Mouse (Mus musculus): Measurements from ENCODE around the gene Frmd8.

The Frmd8 gene

GRCm38 (mm10) chr19:5849843-5850527 lies 25.1 kb downstream of the Frmd8 start:
- DNase-seq (ENCODE audit: low read depth, low spot score) = no peak

GRCm38 (mm10) chr19:5848826-5849672 lies 26.0 kb downstream of the Frmd8 start:
- DNase-seq (ENCODE audit: low read depth, low spot score) = no peak

- no peak for DNase-seq (ENCODE audit: low read depth, low spot score)
These were observed 26.8 kb downstream of the Frmd8 start for GRCm38 (mm10) chr19:5848032-5848825.

- DNase-seq (ENCODE audit: low read depth, low spot score) = no peak
These were observed 27.7 kb downstream of the Frmd8 start for GRCm38 (mm10) chr19:5847306-5847796.

- DNase-seq (ENCODE audit: low read depth, low spot score) = peak; percentile 100
These were observed 28.3 kb downstream of the Frmd8 start for GRCm38 (mm10) chr19:5846557-5847305.

- DNase-seq (ENCODE audit: low read depth, low spot score) = no peak
These were observed 28.9 kb downstream of the Frmd8 start for GRCm38 (mm10) chr19:5846154-5846553.

- DNase-seq (ENCODE audit: low read depth, low spot score) = peak; percentile 91
These were observed 29.5 kb downstream of the Frmd8 start for GRCm38 (mm10) chr19:5845319-5846135.

- DNase-seq (ENCODE audit: low read depth, low spot score) = no peak
These were observed 30.2 kb downstream of the Frmd8 start for GRCm38 (mm10) chr19:5844831-5845318.

- no peak for DNase-seq (ENCODE audit: low read depth, low spot score)
These were observed 31.0 kb downstream of the Frmd8 start for GRCm38 (mm10) chr19:5843781-5844691.

- DNase-seq (ENCODE audit: low read depth, low spot score) = no peak
These were observed 32.0 kb downstream of the Frmd8 start for GRCm38 (mm10) chr19:5842785-5843730.

- DNase-seq (ENCODE audit: low read depth, low spot score) = no peak
These were observed 32.9 kb downstream of the Frmd8 start for GRCm38 (mm10) chr19:5841999-5842784.

GRCm38 (mm10) chr19:5841389-5841946 lies 33.6 kb downstream of the Frmd8 start:
- DNase-seq (ENCODE audit: low read depth, low spot score) = no peak

GRCm38 (mm10) chr19:5840890-5841388 lies 34.1 kb downstream of the Frmd8 start:
- no peak for DNase-seq (ENCODE audit: low read depth, low spot score)

GRCm38 (mm10) chr19:5840086-5840889 lies 34.8 kb downstream of the Frmd8 start:
- DNase-seq (ENCODE audit: low read depth, low spot score) = no peak

GRCm38 (mm10) chr19:5839317-5840085 lies 35.6 kb downstream of the Frmd8 start:
- no peak for DNase-seq (ENCODE audit: low read depth, low spot score)
